ENCODE assay signal across 20 mouse cellular contexts in the genomic region with DNA sequence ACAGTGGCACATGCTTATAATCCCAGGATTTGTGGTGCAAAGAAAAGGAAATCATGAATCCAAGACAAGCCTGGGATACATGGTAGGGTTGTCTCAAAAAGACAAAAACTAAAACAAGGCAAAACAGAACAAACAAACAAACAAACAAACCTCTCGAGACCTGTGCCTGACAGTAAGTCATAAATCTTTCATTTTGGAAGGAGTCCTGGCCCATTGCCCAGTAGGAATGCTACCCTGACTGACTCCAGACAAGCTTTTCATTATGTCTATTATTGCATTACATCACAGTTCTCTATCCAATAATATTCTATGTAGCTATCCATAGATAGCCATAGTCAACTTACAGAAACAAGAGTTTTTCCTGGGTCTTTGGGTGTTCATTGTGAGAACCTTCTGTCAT.
A peak's percentile ranks its signal among the peaks of the same experiment; 100 is the strongest.
DNase-seq lines count a peak whose midpoint lies in the region; ATAC-seq and TF ChIP-seq lines count a peak whose summit lies in the region.
"Had no signal": no experiment of that assay in that cellular context is flagged by ENCODE, and none has a peak within 500 bp of the region (broad histone marks: within the 10 kb centered on the region; RNA-seq: fewer than 3 reads in every experiment).

No protein-coding gene starts in this region.

- no peak for ATAC-seq in heart, embryonic 16.5 days (replicated peaks; ENCODE audit: extremely low read depth, insufficient read depth, low FRiP score)
- ATAC-seq in heart, embryonic 11.5 days (replicated peaks; ENCODE audit: insufficient number of reproducible peaks, low FRiP score, low TSS enrichment), result no peak
- ATAC-seq in liver, postnatal 0 days, result no peak
- ATAC-seq in liver, embryonic 11.5 days (replicated peaks; ENCODE audit: low FRiP score), result no peak
- ATAC-seq: intestine, embryonic 16.5 days had no signal

- no peaks in the 10 kb centered on the region for H3K27me3 ChIP-seq in heart, embryonic 16.5 days (ENCODE audit: control insufficient read depth, insufficient read depth, low read length)
- no peaks in the 10 kb centered on the region for H3K27me3 ChIP-seq in heart, embryonic 11.5 days (ENCODE audit: control insufficient read depth, insufficient read depth, low read length)
- no peaks in the 10 kb centered on the region for H3K27me3 ChIP-seq in liver, postnatal 0 days (ENCODE audit: insufficient read depth, low read length)
- H3K27me3 ChIP-seq in liver, embryonic 11.5 days (replicated peaks; ENCODE audit: control insufficient read depth, insufficient read depth, low read length), result no peaks in the 10 kb centered on the region
- H3K27me3 ChIP-seq: embryonic facial prominence, embryonic 15.5 days; hindbrain, embryonic 15.5 days; midbrain, embryonic 12.5 days had no signal

- H3K4me2 ChIP-seq in heart, embryonic 16.5 days (ENCODE audit: low read depth, low read length), result no peak overlapping the region
- H3K4me2 ChIP-seq in heart, embryonic 11.5 days, result no peak overlapping the region
- peak overlapping the region; percentile 10 for H3K4me2 ChIP-seq in liver, postnatal 0 days (ENCODE audit: low read depth, low read length)
- H3K4me2 ChIP-seq in liver, embryonic 11.5 days, result no peak overlapping the region
- H3K4me2 ChIP-seq: embryonic facial prominence, embryonic 15.5 days; midbrain, embryonic 12.5 days had no signal

- no peaks in the 10 kb centered on the region for H3K36me3 ChIP-seq in heart, embryonic 16.5 days (ENCODE audit: control insufficient read depth, insufficient read depth)
- no peaks in the 10 kb centered on the region for H3K36me3 ChIP-seq in heart, embryonic 11.5 days (ENCODE audit: control insufficient read depth, insufficient read depth, low read length)
- no peaks in the 10 kb centered on the region for H3K36me3 ChIP-seq in liver, postnatal 0 days (replicated peaks; ENCODE audit: insufficient read depth, low read length)
- H3K36me3 ChIP-seq in liver, embryonic 11.5 days (ENCODE audit: control insufficient read depth, insufficient read depth, low read length), result no peaks in the 10 kb centered on the region
- H3K36me3 ChIP-seq: embryonic facial prominence, embryonic 15.5 days; hindbrain, embryonic 15.5 days; limb, embryonic 10.5 days; midbrain, embryonic 12.5 days had no signal

- WGBS in heart, embryonic 16.5 days, result 48% methylated on average over 1 of the region's 1 CpGs
- 60% methylated on average over 1 of the region's 1 CpGs for WGBS in heart, embryonic 11.5 days (ENCODE audit: insufficient replicate concordance)
- 58% methylated on average over 1 of the region's 1 CpGs for WGBS in liver, postnatal 0 days (ENCODE audit: insufficient replicate concordance)
- 78% methylated on average over 1 of the region's 1 CpGs for WGBS in liver, embryonic 11.5 days

- TF ChIP-seq EP300 in liver, postnatal 0 days (IDR thresholded peaks at IDR 0.05; ENCODE audit: low read depth), result no peak

- H3K4me3 ChIP-seq in heart, embryonic 16.5 days (ENCODE audit: low read length), result no peak overlapping the region
- no peak overlapping the region for H3K4me3 ChIP-seq in heart, embryonic 11.5 days (ENCODE audit: low read depth, low read length)
- H3K4me3 ChIP-seq in liver, postnatal 0 days (ENCODE audit: low read depth, low read length), result no peak overlapping the region
- no peak overlapping the region for H3K4me3 ChIP-seq in liver, embryonic 11.5 days (ENCODE audit: low read depth, low read length)
- no peak overlapping the region for H3K4me3 ChIP-seq in embryonic fibroblast, embryonic 13.5 days (ENCODE audit: insufficient read depth, low read length)
- H3K4me3 ChIP-seq: hindbrain, embryonic 15.5 days; left cerebral cortex, adult 2 months; limb, embryonic 10.5 days; midbrain, embryonic 12.5 days had no signal

- TF ChIP-seq CTCF in liver, postnatal 0 days (IDR thresholded peaks at IDR 0.05; ENCODE audit: low read depth), result no peak
- TF ChIP-seq CTCF in embryonic fibroblast, embryonic 13.5 days (IDR thresholded peaks at IDR 0.05; ENCODE audit: borderline replicate concordance, insufficient read depth, low read length), result no peak

- TF ChIP-seq POLR2A in embryonic fibroblast, embryonic 13.5 days (IDR thresholded peaks at IDR 0.05; ENCODE audit: low read depth, low read length), result no peak

- H3K9me3 ChIP-seq in heart, embryonic 16.5 days (replicated peaks; ENCODE audit: control insufficient read depth, low read length), result no peaks in the 10 kb centered on the region
- no peaks in the 10 kb centered on the region for H3K9me3 ChIP-seq in heart, embryonic 11.5 days (replicated peaks; ENCODE audit: control insufficient read depth, low read length)
- no peaks in the 10 kb centered on the region for H3K9me3 ChIP-seq in liver, postnatal 0 days (ENCODE audit: low read length)
- no peaks in the 10 kb centered on the region for H3K9me3 ChIP-seq in liver, embryonic 11.5 days (ENCODE audit: control insufficient read depth, low read length)
- H3K9me3 ChIP-seq: embryonic facial prominence, embryonic 15.5 days; hindbrain, embryonic 15.5 days; limb, embryonic 10.5 days; midbrain, embryonic 12.5 days had no signal

- peak overlapping the region; percentile 40; the same call in 1 of the 2 replicates for H3K27ac ChIP-seq in heart, embryonic 16.5 days (ENCODE audit: low read length)
- no peak overlapping the region for H3K27ac ChIP-seq in heart, embryonic 11.5 days (ENCODE audit: low read depth, low read length)
- no peak overlapping the region for H3K27ac ChIP-seq in liver, postnatal 0 days (ENCODE audit: low read depth)
- H3K27ac ChIP-seq in liver, embryonic 11.5 days (ENCODE audit: low read depth, low read length), result no peak overlapping the region
- peak overlapping the region; percentile 14; the same call in 1 of the 2 replicates for H3K27ac ChIP-seq in embryonic fibroblast, embryonic 13.5 days (ENCODE audit: insufficient read depth, low read length)
- H3K27ac ChIP-seq: embryonic facial prominence, embryonic 15.5 days; hindbrain, embryonic 15.5 days; left cerebral cortex, adult 2 months; limb, embryonic 10.5 days; liver, embryonic 14.5 days; macrophage; midbrain, embryonic 12.5 days had no signal

- no peak overlapping the region for H3K9ac ChIP-seq in heart, embryonic 16.5 days (ENCODE audit: low read length)
- no peak overlapping the region for H3K9ac ChIP-seq in heart, embryonic 11.5 days (ENCODE audit: low read depth, low read length)
- no peak overlapping the region for H3K9ac ChIP-seq in liver, postnatal 0 days (replicated peaks)
- H3K9ac ChIP-seq in liver, embryonic 11.5 days (ENCODE audit: low read depth, low read length), result no peak overlapping the region
- H3K9ac ChIP-seq: embryonic facial prominence, embryonic 15.5 days; hindbrain, embryonic 15.5 days; liver, embryonic 14.5 days; midbrain, embryonic 12.5 days had no signal

- H3K4me1 ChIP-seq in heart, embryonic 16.5 days (ENCODE audit: control insufficient read depth, insufficient read depth, low read length), result peaks cover 27% of the 10 kb centered on the region
- H3K4me1 ChIP-seq in heart, embryonic 11.5 days (ENCODE audit: control insufficient read depth, insufficient read depth, low read length), result peaks cover 14% of the 10 kb centered on the region; the same call in 1 of the 2 replicates
- peaks cover 45% of the 10 kb centered on the region for H3K4me1 ChIP-seq in liver, postnatal 0 days (ENCODE audit: insufficient read depth)
- H3K4me1 ChIP-seq in liver, embryonic 11.5 days (replicated peaks; ENCODE audit: control insufficient read depth, insufficient read depth, low read length), result peaks cover 13% of the 10 kb centered on the region
- peaks cover 16% of the 10 kb centered on the region for H3K4me1 ChIP-seq in embryonic fibroblast, embryonic 13.5 days (ENCODE audit: control insufficient read depth, insufficient read depth, low read length)

- DNase-seq in adrenal gland, postnatal 10 days, result peak; percentile 51
- DNase-seq in adrenal gland, postnatal 25 days, result no peak
- DNase-seq in liver, postnatal 0 days, result no peak
- DNase-seq in liver, embryonic 11.5 days (ENCODE audit: low spot score), result no peak
- DNase-seq in B cell, adult 2 months, result no peak
- DNase-seq: embryo, embryonic 11 days; gastrocnemius, postnatal 25 days; retina, postnatal 1 day; thymus, postnatal 25 days had no signal

Comparison
In these comparisons a context has a peak if more than half of its experiments do, and no peak if none do; other contexts are left out.
1. H3K27ac ChIP-seq: peak in heart, embryonic 16.5 days (single experiment) and embryonic fibroblast, embryonic 13.5 days (single experiment); none in heart, embryonic 11.5 days (single experiment), liver, postnatal 0 days (single experiment) and liver, embryonic 11.5 days (single experiment).